Mouse (Mus musculus) hindbrain, embryonic 14.5 days (tissue): Measurements from ENCODE around the gene Tbc1d5. TPM values are rescaled to one million over a fixed set of nuclear protein-coding genes. Genes with fewer than 3 reads are reported as not detected.

ENCODE experiments used
- ATAC-seq: fragments of 200-750 bp; cut with Nextera tagmentation; 2 replicates; pipeline ENCODE4 v1.8.0; 2017; ENCODE audit warnings: moderate number of reproducible peaks, mild to moderate bottlenecking, moderate TSS enrichment, moderate library complexity; ENCODE audit not compliant: low FRiP score
- DNase-seq: peaks from one replicate; pipeline ENCODE4 v3.0.0-alpha.2; 2015; ENCODE audit warnings: low spot score
- H3K27ac ChIP-seq: fragments of 300-500 bp; sonication (generic); 2 replicates; pipeline ENCODE4 v1.5.1; 2014; ENCODE audit warnings: mild to moderate bottlenecking, moderate library complexity
- H3K27me3 ChIP-seq: fragments of 300-500 bp; sonication (generic); 2 replicates; pipeline ENCODE4 v1.6.1; 2014; ENCODE audit warnings: mild to moderate bottlenecking, low read length, mixed read lengths; ENCODE audit not compliant: control insufficient read depth, insufficient read depth
- H3K36me3 ChIP-seq: fragments of 300-500 bp; sonication (generic); replicated peaks from 2 replicates; pipeline ENCODE4 v1.6.1; 2014; ENCODE audit not compliant: control insufficient read depth, insufficient read depth
- H3K4me1 ChIP-seq: fragments of 300-500 bp; sonication (generic); replicated peaks from 2 replicates; pipeline ENCODE4 v1.6.1; 2014; ENCODE audit warnings: antibody characterized with exemption, low read length, mixed read lengths; ENCODE audit not compliant: control insufficient read depth, insufficient read depth
- H3K4me2 ChIP-seq: fragments of 300-500 bp; sonication (generic); replicated peaks from 2 replicates; pipeline ENCODE4 v1.6.1; 2014; ENCODE audit warnings: mild to moderate bottlenecking, moderate library complexity
- H3K4me3 ChIP-seq: fragments of 300-500 bp; sonication (generic); replicated peaks from 2 replicates; pipeline ENCODE4 v1.5.1; 2014; ENCODE audit warnings: mild to moderate bottlenecking, low read length
- H3K9ac ChIP-seq: fragments of 300-500 bp; sonication (generic); 2 replicates; pipeline ENCODE4 v1.6.1; 2014
- H3K9me3 ChIP-seq: fragments of 300-500 bp; sonication (generic); 2 replicates; pipeline ENCODE4 v1.6.1; 2016; ENCODE audit warnings: low read length; ENCODE audit not compliant: control insufficient read depth
- WGBS: fragments of 180-500 bp; shearing (Covaris S2); extraction: QIAGEN DNeasy Blood & Tissue Kit; methylation state at CpG from one replicate; pipeline ENCODE4 v1.1.7; 2014; 5-methylcytosine and 5-hydroxymethylcytosine counted together
- polyA plus RNA-seq: library from polyadenylated mRNA; unstranded; fragments of >200 nt; fragmentation: Nextera tagmentation; extraction: Ambion mirVana; gene quantifications from 2 replicates; pipeline ENCODE4 v1.2.1, GENCODE M21; 2014

Tbc1d5 gene
- polyA plus RNA-seq, 1 experiment from 2014 or later, result 8.5 TPM

- no peak overlapping the region for H3K27ac ChIP-seq
- H3K4me1 ChIP-seq, result no peaks in the 10 kb centered on the region
- no peak overlapping the region for H3K4me2 ChIP-seq
- ATAC-seq (no peak), DNase-seq (no peak)
- H3K9me3 ChIP-seq, result no peaks in the 10 kb centered on the region
- no peak overlapping the region for H3K4me3 ChIP-seq
- H3K27me3 ChIP-seq, result no peaks in the 10 kb centered on the region
- 86% methylated on average over 9 of the region's 9 CpGs for WGBS
- no peak overlapping the region for H3K9ac ChIP-seq
- no peaks in the 10 kb centered on the region for H3K36me3 ChIP-seq
Measured at GRCm38 (mm10) chr17:50753356-50754138, 425.6 kb downstream of the Tbc1d5 start.

- ATAC-seq, result no peak
- DNase-seq, result no peak
- Histone ChIP-seq H3K4me3 (no peak overlapping the region), H3K27ac (no peak overlapping the region), H3K36me3 (no peaks in the 10 kb centered on the region), H3K9ac (no peak overlapping the region), H3K9me3 (no peaks in the 10 kb centered on the region), H3K4me1 (no peaks in the 10 kb centered on the region), H3K4me2 (no peak overlapping the region), H3K27me3 (no peaks in the 10 kb centered on the region)
- 89% methylated on average over 3 of the region's 3 CpGs for WGBS
Measured at GRCm38 (mm10) chr17:50752753-50753152, 426.4 kb downstream of the Tbc1d5 start.

GRCm38 (mm10) chr17:50751911-50752310 is 427.2 kb downstream of the Tbc1d5 start:
- Histone ChIP-seq H3K4me3 (no peak overlapping the region), H3K36me3 (no peaks in the 10 kb centered on the region), H3K9me3 (no peaks in the 10 kb centered on the region), H3K27ac (no peak overlapping the region), H3K9ac (no peak overlapping the region), H3K4me1 (no peaks in the 10 kb centered on the region), H3K27me3 (no peaks in the 10 kb centered on the region), H3K4me2 (no peak overlapping the region)
- 90% methylated on average over 3 of the region's 3 CpGs for WGBS
- DNase-seq (no peak), ATAC-seq (no peak)

- ATAC-seq, result no peak
- Histone ChIP-seq H3K27me3 (no peaks in the 10 kb centered on the region), H3K36me3 (no peaks in the 10 kb centered on the region), H3K4me3 (no peak overlapping the region), H3K4me2 (no peak overlapping the region), H3K27ac (no peak overlapping the region), H3K9ac (no peak overlapping the region), H3K9me3 (no peaks in the 10 kb centered on the region), H3K4me1 (no peaks in the 10 kb centered on the region)
- 53% methylated on average over 2 of the region's 2 CpGs for WGBS
- DNase-seq, result no peak
Measured at GRCm38 (mm10) chr17:50750874-50751273, 428.3 kb downstream of the Tbc1d5 start.

- Histone ChIP-seq H3K4me2 (no peak overlapping the region), H3K36me3 (no peaks in the 10 kb centered on the region), H3K27ac (no peak overlapping the region), H3K9ac (no peak overlapping the region), H3K4me3 (no peak overlapping the region), H3K9me3 (no peaks in the 10 kb centered on the region), H3K27me3 (no peaks in the 10 kb centered on the region), H3K4me1 (no peaks in the 10 kb centered on the region)
- DNase-seq, result no peak
- WGBS, result 94% methylated on average over 6 of the region's 6 CpGs
- ATAC-seq, result no peak
Measured at GRCm38 (mm10) chr17:50741386-50741785, 437.8 kb downstream of the Tbc1d5 start.

- Histone ChIP-seq H3K27me3 (no peaks in the 10 kb centered on the region), H3K4me2 (no peak overlapping the region), H3K9ac (no peak overlapping the region), H3K4me3 (no peak overlapping the region), H3K9me3 (no peaks in the 10 kb centered on the region), H3K36me3 (no peaks in the 10 kb centered on the region), H3K27ac (no peak overlapping the region), H3K4me1 (no peaks in the 10 kb centered on the region)
- no peak for DNase-seq
- no peak for ATAC-seq
- WGBS, result 90% methylated on average over 1 of the region's 1 CpGs
Measured at GRCm38 (mm10) chr17:50740804-50741203, 438.3 kb downstream of the Tbc1d5 start.

GRCm38 (mm10) chr17:50738476-50738875 is 440.7 kb downstream of the Tbc1d5 start:
- Histone ChIP-seq H3K4me3 (no peak overlapping the region), H3K36me3 (0 out of 2 replicates have a peak, but pooled peaks cover 3% of the 10 kb centered on the region), H3K27ac (no peak overlapping the region), H3K27me3 (no peaks in the 10 kb centered on the region), H3K4me2 (no peak overlapping the region), H3K4me1 (no peaks in the 10 kb centered on the region), H3K9me3 (no peaks in the 10 kb centered on the region), H3K9ac (no peak overlapping the region)
- DNase-seq (no peak), ATAC-seq (no peak)
- WGBS, result 84% methylated on average over 2 of the region's 2 CpGs

GRCm38 (mm10) chr17:50737068-50737467 is 442.1 kb downstream of the Tbc1d5 start:
- H3K4me1 ChIP-seq, result no peaks in the 10 kb centered on the region
- no peak overlapping the region for H3K4me3 ChIP-seq
- ATAC-seq (no peak), DNase-seq (no peak)
- H3K27me3 ChIP-seq, result no peaks in the 10 kb centered on the region
- 73% methylated on average over 2 of the region's 2 CpGs for WGBS
- H3K36me3 ChIP-seq, result 0 out of 2 replicates have a peak, but pooled peaks cover 3% of the 10 kb centered on the region
- H3K27ac ChIP-seq, result no peak overlapping the region
- H3K9ac ChIP-seq, result no peak overlapping the region
- H3K9me3 ChIP-seq, result no peaks in the 10 kb centered on the region
- H3K4me2 ChIP-seq, result no peak overlapping the region

- H3K9ac ChIP-seq, result no peak overlapping the region
- WGBS, result 61% methylated on average over 8 of the region's 8 CpGs
Measured at GRCm38 (mm10) chr17:50735955-50736533, 443.1 kb downstream of the Tbc1d5 start.

More at GRCm38 (mm10) chr17:50735955-50736533, 443.1 kb downstream of the Tbc1d5 start:
- no peaks in the 10 kb centered on the region for H3K27me3 ChIP-seq
- no peak overlapping the region for H3K4me3 ChIP-seq
- no peak overlapping the region for H3K4me2 ChIP-seq
- no peak for DNase-seq
- no peaks in the 10 kb centered on the region for H3K9me3 ChIP-seq
- 0 out of 2 replicates have a peak, but pooled peaks cover 3% of the 10 kb centered on the region for H3K36me3 ChIP-seq
- peak; percentile 33; the same call in 1 of the 2 replicates for ATAC-seq
- H3K27ac ChIP-seq, result no peak overlapping the region; the same call in 1 of the 2 replicates
- no peaks in the 10 kb centered on the region for H3K4me1 ChIP-seq
